Mouse (Mus musculus) spleen, adult 2 months (tissue): ENCODE data around the gene Tmem60.

Experiments used
- CTCF ChIP-seq: fragments of 200-500 bp; IDR thresholded peaks from 2 replicates; pipeline ENCODE4 v1.5.1; 2011; ENCODE audit warnings: mild to moderate bottlenecking, inconsistent platforms; ENCODE audit not compliant: insufficient read depth, insufficient read length, insufficient replicate concordance; ENCODE audit errors: extremely low read depth
- POLR2A ChIP-seq: fragments of 200-500 bp; IDR thresholded peaks from 2 replicates; pipeline ENCODE4 v1.6.1; 2011; ENCODE audit warnings: low read depth, low read length, inconsistent platforms

- TF ChIP-seq CTCF (no peak), POLR2A (no peak)
These were observed 37.0 kb downstream of the Tmem60 start for GRCm38 (mm10) chr5:20918967-20919366.
